Mouse (Mus musculus) adrenal gland, postnatal 36 days (tissue): ENCODE data around the gene Spdef. TPM values are rescaled to one million over a fixed set of nuclear protein-coding genes. Genes with fewer than 3 reads are reported as not detected.

Experiments
- DNase-seq, 2 experiments: peaks; one replicate each; pipeline ENCODE4 v3.0.0; 2021; ENCODE audit warnings: mixed read lengths in 1 of 2
- total RNA-seq, 2 experiments: library from RNA; stranded (reverse); gene quantifications; 2 replicates each; pipeline ENCODE4 v1.2.3; 2021

Gene Spdef
- total RNA-seq, 2 experiments from 2014 or later, result 0.16 TPM; not detected in 1

- peak in 1 of 2 experiments; percentile 31 for DNase-seq
Observed at GRCm38 (mm10) chr17:27725412-27725811, 3.3 kb downstream of the Spdef start.

- DNase-seq, result no peak
Observed at GRCm38 (mm10) chr17:27725011-27725410, 3.7 kb downstream of the Spdef start.

- peak; percentile 24 to 31 for DNase-seq
Observed at GRCm38 (mm10) chr17:27724327-27724726, 4.4 kb downstream of the Spdef start.

- DNase-seq, result peak; percentile 26 to 50
Observed at GRCm38 (mm10) chr17:27721125-27721664, 7.6 kb downstream of the Spdef start.

GRCm38 (mm10) chr17:27720326-27720725 is 8.4 kb downstream of the Spdef start:
- no peak for DNase-seq

GRCm38 (mm10) chr17:27719663-27720062 is 9.1 kb downstream of the Spdef start:
- no peak for DNase-seq

- peak; percentile 22 to 43 for DNase-seq
Observed at GRCm38 (mm10) chr17:27718250-27718649, 10.5 kb downstream of the Spdef start.

GRCm38 (mm10) chr17:27716804-27717203 is 12.0 kb downstream of the Spdef start:
- peak; percentile 60 to 74 for DNase-seq

GRCm38 (mm10) chr17:27712832-27713231 is 15.9 kb downstream of the Spdef start:
- DNase-seq, result peak in 1 of 2 experiments; percentile 32

- DNase-seq, result no peak
Observed at GRCm38 (mm10) chr17:27709650-27710049, 19.1 kb downstream of the Spdef start.

GRCm38 (mm10) chr17:27707954-27708661 is 20.6 kb downstream of the Spdef start:
- peak; percentile 86 to 95 for DNase-seq

- DNase-seq, result no peak
Observed at GRCm38 (mm10) chr17:27705661-27706060, 23.1 kb downstream of the Spdef start.

- DNase-seq, result peak; percentile 53 to 62
Observed at GRCm38 (mm10) chr17:27703961-27704621, 24.7 kb downstream of the Spdef start.

- peak; percentile 59 to 72 for DNase-seq
Observed at GRCm38 (mm10) chr17:27702518-27702917, 26.2 kb downstream of the Spdef start.

- no peak for DNase-seq
Observed at GRCm38 (mm10) chr17:27701856-27702255, 26.9 kb downstream of the Spdef start.

- no peak for DNase-seq
Observed at GRCm38 (mm10) chr17:27700812-27701211, 27.9 kb downstream of the Spdef start.

- no peak for DNase-seq
Observed at GRCm38 (mm10) chr17:27699641-27700244, 29.0 kb downstream of the Spdef start.

- DNase-seq, result no peak
Observed at GRCm38 (mm10) chr17:27690993-27691693, 37.6 kb downstream of the Spdef start.

GRCm38 (mm10) chr17:27686395-27686794 is 42.4 kb downstream of the Spdef start:
- no peak for DNase-seq

- DNase-seq, result no peak
Observed at GRCm38 (mm10) chr17:27685550-27685913, 43.2 kb downstream of the Spdef start.

- peak; percentile 68 to 72 for DNase-seq
Observed at GRCm38 (mm10) chr17:27684886-27685549, 43.7 kb downstream of the Spdef start.
